Mouse (Mus musculus) adipocyte (in vitro differentiated cells): ENCODE measurements around the gene Ptpa.

Experiments used
- DNase-seq: peaks from one replicate; pipeline ENCODE4 v3.0.0-alpha.2; 2016; ENCODE audit warnings: low spot score

The Ptpa gene

DNA sequence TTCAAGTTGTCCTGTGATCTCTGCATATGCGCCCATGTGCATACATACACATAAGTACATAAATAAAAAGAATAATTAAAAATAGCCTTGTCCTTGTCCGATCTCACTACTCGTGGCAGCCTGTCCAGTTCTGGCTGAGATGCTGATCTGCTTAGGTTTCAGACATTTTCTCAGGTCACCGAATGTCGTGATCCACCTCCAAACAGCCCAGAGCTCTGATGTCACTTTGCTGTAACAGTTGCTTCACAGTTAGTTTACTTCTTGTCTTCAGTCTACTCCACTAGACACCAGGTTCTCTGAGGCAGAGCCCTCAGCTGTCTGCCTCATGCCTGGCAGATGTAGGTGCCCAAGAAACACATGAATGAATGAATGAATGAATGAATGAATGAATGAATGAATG is 48.6 kb downstream of the Ptpa start:
- DNase-seq: no peak

DNA sequence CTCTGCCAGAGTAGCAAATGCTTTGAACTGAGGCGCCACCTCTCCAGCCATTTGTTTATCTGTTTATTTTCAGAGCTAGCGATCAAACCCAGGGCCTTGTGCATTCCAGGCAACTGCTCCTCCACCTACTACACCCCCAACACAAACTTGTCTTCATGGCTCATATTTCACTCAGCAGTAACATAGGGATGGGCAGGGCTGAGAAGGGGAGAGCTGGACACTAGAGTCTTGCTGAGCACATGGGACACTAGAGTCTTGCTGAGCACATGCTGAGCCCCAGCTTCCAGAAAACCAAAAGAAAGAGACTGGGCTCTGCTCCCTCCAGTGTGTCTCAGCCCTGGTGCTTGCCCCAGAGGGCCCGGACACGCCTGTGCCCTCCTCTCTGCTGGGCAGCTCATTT is 50.9 kb downstream of the Ptpa start:
- DNase-seq: no peak

DNA sequence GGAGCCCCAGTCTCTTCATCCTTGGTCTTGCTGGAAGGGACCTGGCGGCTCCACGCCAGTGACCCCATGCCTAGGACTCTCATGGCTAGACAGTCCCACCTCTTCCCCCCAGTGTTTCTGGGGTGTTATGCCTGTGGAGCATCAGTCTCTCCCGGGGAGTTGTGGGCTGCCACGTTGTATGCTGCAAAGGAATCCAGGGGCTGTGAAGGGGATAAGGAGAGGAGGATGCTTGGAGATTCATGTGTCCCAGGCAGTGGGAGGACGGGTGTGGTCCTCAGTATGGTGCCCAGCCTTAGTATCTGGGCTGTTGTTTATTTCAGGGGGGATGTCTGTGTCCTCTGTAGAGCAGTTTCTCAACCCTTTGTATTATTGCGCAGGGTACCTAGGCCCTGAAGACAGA is 53.2 kb downstream of the Ptpa start:
- DNase-seq: no peak

DNA sequence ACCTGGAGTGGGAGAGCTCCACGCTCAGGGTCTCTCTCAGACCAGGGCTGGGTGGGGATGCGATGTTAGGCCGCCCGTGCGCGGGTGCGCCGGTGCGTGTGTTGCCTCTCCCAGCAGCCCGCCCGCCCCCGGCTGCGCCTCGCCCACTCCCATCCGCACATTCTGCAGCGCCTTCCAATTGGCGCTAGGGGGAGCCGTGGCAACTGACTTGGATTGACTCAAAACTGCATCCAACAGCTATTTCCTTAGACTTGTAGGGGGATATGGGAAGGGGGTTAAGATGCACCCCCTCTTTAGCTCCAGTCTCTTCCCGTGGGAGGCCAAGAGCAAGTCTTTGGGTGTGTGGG is 53.9 kb downstream of the Ptpa start:
- peak; percentile 80 for DNase-seq

DNA sequence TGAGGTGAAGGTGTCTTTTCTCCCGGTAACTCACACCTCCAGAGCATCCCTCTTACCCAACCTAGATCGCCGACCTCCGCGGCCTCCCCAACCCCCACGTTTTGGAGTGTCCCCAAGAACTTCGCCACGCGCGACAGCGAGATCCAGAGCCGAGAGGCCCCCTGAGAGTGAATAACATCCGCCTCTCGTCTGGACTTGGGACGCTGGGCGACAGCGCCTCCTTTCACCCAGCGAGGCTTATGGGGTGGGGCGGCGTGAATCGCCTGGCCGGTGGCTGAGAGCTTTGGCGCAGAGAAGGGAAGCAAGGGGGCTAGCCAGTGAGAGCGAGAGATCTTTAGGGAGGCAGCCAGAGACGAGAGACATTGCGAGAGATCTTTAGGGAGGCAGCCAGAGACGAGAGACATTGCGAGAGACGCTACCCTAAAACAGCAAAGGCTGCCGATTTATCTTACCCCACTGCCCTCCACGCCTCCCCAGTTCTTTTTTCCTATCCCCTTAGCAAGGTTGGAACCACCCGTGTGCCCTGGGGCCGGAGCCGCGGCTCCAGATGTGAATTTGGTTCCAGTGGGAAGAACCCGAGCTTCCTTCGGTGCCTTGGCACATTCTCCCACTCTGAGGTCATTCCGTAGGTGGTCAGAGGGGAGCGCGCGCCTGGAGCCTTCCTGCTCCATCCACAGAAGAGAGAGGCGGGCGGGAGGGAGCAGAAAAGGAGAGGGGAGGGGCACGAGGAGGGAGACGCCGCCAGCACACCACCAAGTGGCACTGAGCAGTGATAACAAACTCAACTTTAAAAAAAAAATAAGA is 54.5 kb downstream of the Ptpa start:
- DNase-seq: peak; percentile 69

DNA sequence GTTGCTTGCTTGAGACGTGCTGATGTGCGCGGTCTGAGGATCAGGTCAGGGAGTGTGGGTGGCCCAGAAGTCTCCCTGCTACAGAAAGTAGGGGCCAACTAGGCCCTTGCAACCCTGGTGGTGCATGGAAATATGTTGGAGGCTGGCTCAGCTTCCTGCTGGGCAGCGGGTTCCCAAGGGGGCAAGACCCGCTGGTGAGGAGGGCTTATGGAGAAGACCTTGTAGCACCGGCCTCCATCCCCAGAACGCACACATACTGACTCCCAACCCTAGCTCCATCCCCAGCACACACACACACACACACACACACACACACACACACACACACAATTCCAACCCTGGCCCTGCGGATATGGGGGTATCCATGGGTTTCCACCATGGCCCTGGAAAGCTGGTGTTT is 55.2 kb downstream of the Ptpa start:
- DNase-seq: no peak

DNA sequence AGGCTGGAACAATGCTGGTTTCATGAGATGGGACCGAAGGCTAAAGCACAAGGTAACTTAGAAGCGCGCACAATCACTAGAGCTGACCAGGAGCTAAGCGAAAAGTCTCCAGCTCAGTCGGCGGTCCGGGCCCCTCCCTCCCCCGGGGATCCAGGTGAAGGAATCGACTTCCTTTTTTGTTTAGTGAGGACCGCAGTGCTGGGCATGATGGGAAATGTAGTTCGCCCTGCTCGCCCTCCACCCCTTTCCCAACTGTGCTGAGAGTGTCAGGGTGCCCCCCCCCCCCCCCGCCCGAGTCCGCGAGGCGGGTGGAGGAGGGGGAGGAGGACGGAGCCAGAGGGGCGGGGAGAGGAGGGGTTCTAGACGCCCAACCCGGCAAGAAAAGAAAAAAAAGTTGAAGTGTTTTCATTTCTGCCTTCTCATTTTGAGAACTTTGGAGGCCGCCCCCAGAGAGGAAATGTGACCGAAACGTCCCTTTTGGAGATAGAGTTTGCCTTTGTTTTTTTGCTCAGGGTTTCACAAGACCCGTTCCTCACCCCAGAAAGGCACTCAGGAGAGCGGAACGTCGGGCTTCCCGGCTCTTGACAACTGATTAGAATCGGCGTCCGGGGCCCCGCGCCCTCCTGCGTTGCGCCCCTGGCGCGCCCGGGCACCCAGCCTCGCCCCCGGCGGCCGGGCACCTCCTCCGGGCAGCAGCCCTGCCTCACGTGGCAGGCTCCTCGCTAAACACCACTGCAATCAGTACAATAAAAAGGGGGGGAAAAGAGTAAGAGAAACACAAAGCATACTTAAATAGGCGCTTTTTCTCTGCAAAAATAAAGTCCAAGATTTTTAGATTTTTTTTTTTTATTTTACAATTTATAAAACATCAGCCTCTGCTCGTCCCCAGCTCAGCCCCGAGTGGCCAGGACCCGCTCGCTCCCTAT is 56.2 kb downstream of the Ptpa start:
- peak; percentile 89 for DNase-seq

DNA sequence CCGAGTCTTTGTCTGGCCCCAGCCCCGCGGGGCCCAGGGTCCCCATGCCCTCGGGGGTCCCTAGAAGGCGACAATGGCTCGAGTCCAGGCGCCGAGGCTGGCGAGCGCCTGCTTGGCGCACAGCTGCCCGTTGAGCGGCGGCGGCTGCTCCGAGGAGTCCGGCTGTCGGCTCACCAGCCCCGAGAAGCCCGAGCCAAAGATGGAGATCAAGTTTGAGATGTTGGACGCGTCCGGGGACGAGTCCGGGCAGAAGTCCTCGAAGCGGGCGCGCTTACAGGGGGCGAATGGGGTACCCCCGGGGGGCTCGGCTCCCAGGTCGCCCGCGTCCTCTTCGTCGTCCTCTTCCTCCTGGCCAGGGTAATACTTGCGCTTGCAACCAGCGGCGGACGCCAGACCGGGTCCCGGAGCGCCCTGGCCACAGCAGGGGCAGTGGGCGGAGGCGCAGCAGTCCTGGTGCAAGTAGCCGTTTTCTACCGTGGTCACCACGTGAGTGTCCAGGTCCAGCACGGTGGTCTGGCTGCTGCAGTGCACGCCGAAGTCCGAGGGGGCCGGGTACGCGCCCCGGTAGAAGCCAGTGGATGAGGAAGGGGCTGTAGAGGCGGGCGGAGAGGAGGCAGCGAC is 57.0 kb downstream of the Ptpa start:
- peak; percentile 42 for DNase-seq

DNA sequence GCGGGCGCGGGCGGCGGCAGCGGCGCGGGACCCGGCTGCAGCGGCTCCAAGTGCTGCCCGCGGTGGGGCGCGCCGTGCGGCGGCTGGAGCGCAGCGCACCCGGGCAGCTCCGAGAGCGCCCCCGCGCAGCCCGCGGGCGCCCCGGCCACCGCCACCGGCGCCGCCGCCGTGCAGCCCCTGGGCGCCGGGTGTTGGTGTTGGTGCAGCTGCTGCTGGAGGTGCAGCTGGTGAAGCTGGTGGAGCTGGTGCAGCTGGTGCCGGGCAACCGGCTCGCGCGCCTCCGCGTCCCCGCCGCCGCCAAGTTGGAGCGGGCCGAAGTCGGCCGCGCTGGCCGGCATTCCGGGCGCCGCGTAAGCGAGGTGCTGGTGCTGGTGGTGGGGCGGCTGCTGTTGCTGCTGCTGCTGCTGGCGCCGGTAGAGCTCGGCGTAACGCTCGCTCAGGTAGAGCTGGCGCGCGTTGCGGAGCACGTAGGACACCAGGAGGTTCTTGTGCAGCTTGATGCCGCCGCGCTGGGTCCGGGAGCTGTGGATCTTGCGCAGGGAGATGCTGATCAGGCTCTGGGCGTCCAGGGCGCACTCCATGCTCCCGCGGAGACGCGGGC is 57.7 kb downstream of the Ptpa start:
- DNase-seq: no peak

DNA sequence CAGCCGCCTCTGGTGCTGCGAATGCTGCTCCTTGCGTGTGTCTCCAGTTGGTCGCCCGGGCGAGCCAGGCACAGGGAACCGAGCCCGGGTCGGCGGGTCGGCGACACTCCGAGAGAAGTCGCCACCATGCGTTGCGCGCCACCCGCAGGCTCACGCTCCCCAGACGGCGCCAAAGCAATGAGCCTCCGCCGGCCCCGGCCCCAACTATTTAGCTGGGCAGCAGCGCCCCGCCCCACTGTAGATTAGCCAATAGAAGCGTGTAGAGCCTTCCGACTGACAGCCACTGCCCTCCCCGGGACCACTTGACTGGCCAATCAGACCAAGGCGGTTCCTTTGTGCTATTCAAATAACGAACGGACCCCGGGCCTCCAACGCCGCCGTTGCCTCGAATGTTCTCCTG is 58.2 kb downstream of the Ptpa start, which contains the start of gene Ier5l:
Ier5l (minus strand) TSS at position 181 of the 400 bp plus-strand sequence.
- peak; percentile 93 for DNase-seq

DNA sequence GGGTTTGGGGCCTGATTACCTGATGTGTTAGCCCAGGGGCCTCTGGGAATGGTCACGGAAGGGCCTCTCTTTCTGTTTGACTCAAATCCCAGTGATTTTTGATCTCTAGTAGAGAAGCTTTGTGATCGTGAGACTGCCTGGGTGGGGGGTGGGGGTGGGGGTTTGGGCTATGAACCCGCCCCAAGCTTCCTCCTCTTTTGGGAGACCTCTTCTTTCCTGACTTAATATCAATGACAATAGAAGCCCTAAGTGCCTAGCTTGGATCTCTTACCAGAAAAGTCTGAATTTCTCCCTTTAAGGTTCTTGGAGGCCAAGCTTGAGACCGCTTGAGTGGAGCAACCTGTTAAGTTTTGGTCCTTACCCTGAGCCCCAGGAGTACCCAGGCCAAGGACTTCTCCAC is 58.9 kb downstream of the Ptpa start:
- DNase-seq: no peak

DNA sequence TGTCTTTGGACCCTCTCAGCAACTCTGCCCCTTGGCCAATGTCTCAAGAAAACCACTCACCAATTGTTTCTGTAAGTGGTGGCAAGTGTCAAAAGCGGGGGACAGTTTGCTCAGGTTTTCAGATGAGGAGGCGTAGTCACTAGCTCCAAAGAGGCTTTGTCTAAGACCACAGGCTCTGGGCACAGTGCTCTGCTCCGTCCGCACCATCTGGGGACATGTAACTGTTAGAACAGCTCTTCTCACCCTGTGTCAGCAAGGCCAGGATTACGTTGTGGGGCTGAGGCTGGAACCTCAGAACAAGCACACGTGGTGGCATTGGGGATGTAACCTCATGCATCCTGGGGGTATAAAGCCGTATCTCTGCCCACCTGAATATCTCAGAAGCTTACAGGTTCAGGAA is 59.6 kb downstream of the Ptpa start:
- DNase-seq: no peak

DNA sequence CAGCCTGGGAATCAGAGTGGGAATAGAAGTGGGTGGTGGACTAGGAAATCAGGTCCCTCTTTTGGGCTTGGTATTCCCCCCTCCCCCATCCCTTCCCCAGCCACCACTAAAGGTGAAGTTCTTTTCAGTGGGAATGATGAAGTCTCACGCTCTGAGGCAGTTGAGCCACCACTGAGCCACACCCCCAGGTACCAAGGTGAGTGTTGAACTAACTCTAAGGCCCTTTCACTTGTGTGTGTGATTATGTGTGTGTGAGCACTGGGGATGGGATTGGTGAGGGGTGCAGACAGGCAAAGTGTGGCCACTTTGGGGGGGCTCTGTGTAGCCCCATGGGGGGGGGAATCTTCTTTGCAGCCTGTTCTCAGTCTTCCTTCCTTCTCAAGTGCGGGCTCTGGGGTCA is 60.4 kb downstream of the Ptpa start:
- no peak for DNase-seq

DNA sequence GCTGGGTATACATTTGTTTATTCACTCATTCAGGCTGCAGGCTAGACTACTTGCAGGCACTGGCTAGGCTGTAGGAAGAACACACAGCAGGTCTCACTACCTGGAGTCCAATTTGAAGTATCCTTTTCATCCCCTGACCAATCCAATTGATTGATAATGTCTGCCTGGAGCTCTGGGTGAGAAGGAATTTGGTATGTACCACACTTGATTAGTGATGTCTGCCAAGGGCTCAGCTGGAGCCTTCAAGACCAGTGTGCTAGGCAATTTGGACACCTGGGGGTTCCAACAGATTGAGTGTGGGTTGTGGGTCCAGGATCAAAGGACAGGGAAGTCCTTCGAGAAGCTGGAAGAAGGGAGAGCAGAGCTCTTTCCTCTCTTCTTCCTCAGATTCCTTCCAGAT is 62.7 kb downstream of the Ptpa start:
- no peak for DNase-seq

DNA sequence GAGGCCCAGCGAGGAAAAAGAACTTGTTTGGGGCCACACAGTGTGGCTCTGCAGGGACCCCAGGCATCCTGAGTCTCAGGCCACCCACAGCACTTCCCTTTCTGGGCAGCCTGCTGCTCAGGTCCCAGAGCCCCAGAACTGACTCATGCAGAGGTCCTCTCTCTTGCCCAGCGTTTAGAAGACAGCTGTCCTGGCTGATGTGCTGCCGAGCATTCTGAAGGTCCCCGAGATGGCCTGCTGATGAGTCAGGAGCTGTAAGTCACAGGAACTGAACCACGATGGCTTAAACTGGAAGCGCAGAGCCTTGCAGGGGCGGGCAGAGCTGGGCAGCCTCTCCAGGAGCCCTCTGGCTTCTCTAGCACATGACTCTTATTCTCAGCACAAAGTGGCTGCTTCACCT is 71.8 kb downstream of the Ptpa start:
- DNase-seq: peak; percentile 21

DNA sequence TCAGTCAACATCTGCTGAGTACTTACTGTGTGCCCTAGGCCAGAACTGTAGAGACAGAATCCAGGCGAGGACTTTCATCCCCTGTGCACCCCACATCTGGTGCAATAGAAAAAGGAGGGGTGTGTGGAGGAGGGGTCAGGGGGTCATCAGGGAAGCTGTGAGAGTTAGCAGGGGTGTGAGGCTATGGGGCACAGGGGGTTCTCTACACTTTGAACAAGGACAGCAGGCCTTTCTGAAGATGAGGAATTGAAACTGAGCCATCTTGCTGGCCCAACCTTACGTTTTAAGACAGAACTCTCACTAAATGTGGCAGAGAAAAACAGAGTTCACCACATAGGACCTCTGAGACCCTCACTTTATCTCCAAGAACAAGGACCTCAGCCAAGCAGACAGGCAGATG is 74.5 kb downstream of the Ptpa start:
- DNase-seq: no peak

DNA sequence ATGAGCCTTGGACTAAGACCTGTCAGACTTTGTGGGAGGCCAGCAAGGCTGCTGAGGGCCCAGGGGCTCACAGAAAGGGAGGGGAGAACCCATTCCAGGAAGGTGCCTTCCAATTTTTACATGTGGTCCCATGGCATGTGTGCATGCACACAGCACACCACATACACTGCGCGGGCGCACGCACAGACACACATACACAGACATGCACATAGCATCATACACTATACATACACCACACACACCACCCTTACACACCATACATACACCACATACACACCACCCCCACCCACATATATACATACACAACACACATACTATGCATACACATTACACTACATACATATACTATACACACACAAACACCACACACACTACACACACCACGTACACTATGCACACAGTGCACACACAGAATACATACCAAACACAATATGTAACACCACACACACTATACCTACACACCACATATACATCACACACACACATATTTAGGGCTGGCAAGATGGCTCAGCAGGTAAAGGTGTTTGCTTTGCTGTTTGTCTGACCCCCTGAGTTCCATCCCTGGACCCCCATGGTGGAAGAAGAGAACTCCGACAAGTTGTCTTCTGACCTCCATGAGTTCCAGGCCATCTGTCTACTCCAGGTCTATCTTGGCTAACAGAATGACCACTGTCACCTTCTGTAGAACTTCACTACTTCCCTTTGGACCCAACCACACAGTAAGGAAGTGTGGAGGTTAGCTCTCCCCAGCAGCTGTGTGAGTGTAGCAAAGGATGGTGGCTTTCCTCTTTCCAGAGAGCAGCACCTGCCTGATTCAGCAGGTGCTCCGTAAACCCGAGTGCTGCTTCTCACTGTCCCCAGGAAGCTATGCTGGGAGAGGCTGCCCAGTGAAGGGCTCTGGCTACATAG is 79.4 kb downstream of the Ptpa start:
- DNase-seq: no peak

DNA sequence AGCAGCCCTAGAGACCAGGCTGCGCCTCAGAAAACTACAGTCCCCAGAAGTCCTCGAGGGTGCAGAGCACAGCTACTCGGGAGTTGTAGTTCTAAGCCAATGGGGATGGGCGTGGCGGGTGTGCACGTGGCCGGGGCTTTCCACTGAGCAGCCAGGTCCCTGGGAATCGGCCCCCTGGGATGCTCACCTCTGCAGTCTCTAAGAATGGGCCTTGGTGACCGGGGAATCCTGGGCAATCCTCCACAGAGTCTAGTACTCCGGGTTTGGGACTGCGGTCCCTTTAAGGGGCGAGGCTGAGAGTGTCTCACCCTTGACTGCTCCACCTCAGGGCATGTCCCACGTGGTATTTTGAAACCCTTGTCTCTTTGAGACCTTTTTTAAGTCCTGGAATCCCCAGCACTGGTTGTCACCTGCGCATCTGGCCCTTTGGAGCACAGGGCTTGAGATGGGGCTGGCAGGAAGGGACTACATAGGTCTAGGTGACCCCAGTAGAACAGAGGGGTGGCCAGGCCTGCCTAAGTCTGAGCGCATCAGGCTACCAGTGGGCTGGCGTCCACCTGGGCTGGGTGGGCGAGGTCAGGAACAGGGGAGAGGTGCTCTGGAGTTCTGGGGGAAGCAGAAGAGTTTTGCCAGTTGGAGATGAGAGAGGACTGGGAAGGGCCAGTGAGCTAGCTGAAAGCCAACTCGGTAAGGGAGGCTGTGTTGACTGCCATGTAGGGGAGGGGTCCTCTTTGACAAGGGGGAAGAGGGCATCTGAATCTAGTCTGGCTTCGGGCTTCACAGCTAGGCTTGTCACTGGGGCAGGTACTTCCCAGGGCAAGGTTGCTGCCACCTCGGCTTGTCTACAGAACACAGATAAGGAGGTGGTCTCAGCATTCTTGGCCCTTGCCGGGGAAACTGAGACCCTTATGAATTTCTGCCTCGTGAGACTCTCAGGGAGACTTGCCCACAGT is 80.3 kb downstream of the Ptpa start:
- DNase-seq: no peak
